Mouse (Mus musculus): ENCODE results near the gene Ankrd34a. TPM values are rescaled to one million over a fixed set of nuclear protein-coding genes. Genes with fewer than 3 reads are reported as not detected.

The Ankrd34a gene
- total and polyA plus RNA-seq, 3 experiments: 0.04 to 0.11 TPM; not detected in 1

DNA sequence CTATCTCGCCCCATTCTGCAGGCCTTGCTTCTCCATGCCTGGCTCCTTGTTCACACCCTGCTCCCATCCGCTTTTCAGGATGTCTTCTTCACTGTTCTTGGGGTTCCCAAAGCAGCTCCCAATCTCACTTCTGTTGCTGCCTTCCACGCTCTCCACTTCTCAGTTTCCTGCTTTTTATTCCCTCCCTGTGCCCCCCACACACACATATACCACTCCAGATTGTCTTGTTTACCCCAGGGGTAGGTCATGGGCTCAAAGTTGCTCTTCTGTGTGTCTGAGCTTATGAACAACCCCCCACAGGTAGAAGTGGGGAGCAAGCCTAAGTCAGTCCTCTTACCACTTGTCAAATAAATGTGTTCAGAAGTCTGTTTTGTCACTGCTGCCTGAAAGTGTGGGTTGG lies 3.0 kb downstream of the Ankrd34a start:
- no peak overlapping the region for H3K27ac ChIP-seq (ENCODE audit: insufficient read depth, low read depth)
- TF ChIP-seq BHLHE40 (IDR thresholded peaks at IDR 0.05; ENCODE audit: low read depth, low read length) (no peak), JUN (IDR thresholded peaks at IDR 0.05; ENCODE audit: insufficient read depth, low read depth, low read length) (no peak), MYC (IDR thresholded peaks at IDR 0.05; ENCODE audit: low read depth, low read length) (no peak), NRF1 (IDR thresholded peaks at IDR 0.05; ENCODE audit: low read depth, low read length) (no peak), CHD2 (IDR thresholded peaks at IDR 0.05; ENCODE audit: low read length) (no peak), POLR2AphosphoS2 (IDR thresholded peaks at IDR 0.05; ENCODE audit: low read depth, low read length) (no peak), SIN3A (IDR thresholded peaks at IDR 0.05; ENCODE audit: low read length) (no peak), ZKSCAN1 (IDR thresholded peaks at IDR 0.05; ENCODE audit: borderline replicate concordance, low read depth, low read length) (no peak), SMC3 (IDR thresholded peaks at IDR 0.05; ENCODE audit: low read depth, low read length) (no peak), TCF12 (IDR thresholded peaks at IDR 0.05; ENCODE audit: low read depth, low read length) (no peak), IRF4 (IDR thresholded peaks at IDR 0.05; ENCODE audit: low read depth, low read length) (no peak), POLR2A (IDR thresholded peaks at IDR 0.05; ENCODE audit: low read depth, low read length) (no peak), MXI1 (IDR thresholded peaks at IDR 0.05; ENCODE audit: low read depth, low read length) (no peak), MAX (IDR thresholded peaks at IDR 0.05; ENCODE audit: low read length) (no peak), GABPA (IDR thresholded peaks at IDR 0.05; ENCODE audit: insufficient replicate concordance, low read depth, low read length) (no peak), NELFE (IDR thresholded peaks at IDR 0.05; ENCODE audit: low read depth, low read length) (no peak), E2F4 (IDR thresholded peaks at IDR 0.05; ENCODE audit: insufficient replicate concordance, low read depth, low read length) (no peak), PAX5 (IDR thresholded peaks at IDR 0.05; ENCODE audit: low read length) (no peak), HCFC1 (IDR thresholded peaks at IDR 0.05; ENCODE audit: low read depth, low read length) (no peak)
- peaks cover 14% of the 10 kb centered on the region for H3K9me3 ChIP-seq (replicated peaks; ENCODE audit: low read length)
- DNase-seq (ENCODE audit: extremely low read depth): no peak
- H3K27me3 ChIP-seq (replicated peaks): no peaks in the 10 kb centered on the region
- peaks cover 0 to 13% of the 10 kb centered on the region in 2 experiments for H3K36me3 ChIP-seq (replicated peaks in 1 of 2; ENCODE audit: control insufficient read depth in 1 of 2, insufficient read depth in 1 of 2, low read length in 1 of 2)
- dilution Hi-C loops (cut with MboI; ENCODE audit: extremely low pct_ligation_motif_present, extremely low pct_unique_long_range_greater_than_20kb, low sequenced_read_pairs) (no loop called here), in situ Hi-C loops (cut with MboI; ENCODE audit: low pct_ligation_motif_present, low pct_unique_long_range_greater_than_20kb, low sequenced_read_pairs) (no loop called here)
- peaks cover 4 to 20% of the 10 kb centered on the region in 2 experiments; a peak in 2 of 4 replicates for H3K4me1 ChIP-seq (ENCODE audit: control insufficient read depth in 1 of 2, insufficient read depth in 2 of 2)
- H3K4me2 ChIP-seq (ENCODE audit: insufficient read depth, low read depth, poor library complexity, severe bottlenecking): no peak overlapping the region
- no peak overlapping the region for H3K9ac ChIP-seq (ENCODE audit: insufficient read depth, low read depth)
- no peak overlapping the region for H3K4me3 ChIP-seq (replicated peaks in 1 of 3; ENCODE audit: low read depth in 2 of 3, low read length in 2 of 3, poor library complexity in 1 of 3)
- no peaks in the 10 kb centered on the region for H3K79me2 ChIP-seq (replicated peaks; ENCODE audit: control insufficient read depth, extremely low read depth, insufficient read depth, poor library complexity, severe bottlenecking)

DNA sequence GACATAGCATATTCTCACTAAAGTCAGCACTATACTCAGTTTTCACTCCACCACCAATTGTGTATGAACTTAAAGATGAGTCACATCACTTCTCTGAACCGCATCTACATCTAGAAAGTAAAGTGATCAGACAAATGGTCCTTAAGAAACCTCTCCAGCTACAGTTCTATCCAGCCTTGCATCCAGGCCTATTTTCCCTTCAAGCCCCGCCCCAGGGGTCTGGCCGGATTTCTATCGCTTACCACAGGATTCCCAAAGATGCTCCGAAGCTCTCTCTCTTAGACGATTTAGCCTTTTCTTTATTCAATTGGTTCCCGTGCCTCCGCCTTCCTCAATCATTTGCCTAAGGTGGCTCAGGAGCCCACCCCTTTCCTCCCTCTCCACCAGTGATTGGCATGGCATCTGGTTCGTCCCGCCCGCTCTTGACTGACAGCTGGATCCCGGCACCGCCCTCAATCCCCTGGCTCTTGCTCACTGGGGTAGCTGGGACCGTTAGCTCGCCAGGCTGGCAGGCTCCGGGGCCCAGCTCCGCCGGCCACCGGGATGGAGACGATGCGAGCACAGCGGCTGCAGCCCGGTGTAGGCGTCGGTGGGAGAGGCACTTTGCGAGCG lies 4.3 kb downstream of the Ankrd34a start, which contains the start of gene Lix1l:
Gene Lix1l (plus strand): TSS at position 511 of the 612 bp plus-strand sequence.
- Histone ChIP-seq H3K9ac (ENCODE audit: insufficient read depth, low read depth) (peak within 1 kb of the TSS; percentile 71), H3K4me1 (ENCODE audit: control insufficient read depth in 1 of 2, insufficient read depth in 2 of 2) (peaks cover 4 to 20% of the 10 kb centered on the region in 2 experiments; a peak in 2 of 4 replicates), H3K27ac (ENCODE audit: insufficient read depth, low read depth) (no peak within 1 kb of the TSS), H3K79me2 (replicated peaks; ENCODE audit: control insufficient read depth, extremely low read depth, insufficient read depth, poor library complexity, severe bottlenecking) (no peaks in the 10 kb centered on the region), H3K27me3 (replicated peaks) (no peaks in the 10 kb centered on the region), H3K4me2 (ENCODE audit: insufficient read depth, low read depth, poor library complexity, severe bottlenecking) (peak within 1 kb of the TSS; percentile 83), H3K9me3 (replicated peaks; ENCODE audit: low read length) (peaks cover 14% of the 10 kb centered on the region), H3K36me3 (replicated peaks in 1 of 2; ENCODE audit: control insufficient read depth in 1 of 2, insufficient read depth in 1 of 2, low read length in 1 of 2) (peaks cover 0 to 19% of the 10 kb centered on the region in 2 experiments), H3K4me3 (replicated peaks in 1 of 3; ENCODE audit: low read depth in 2 of 3, low read length in 2 of 3, poor library complexity in 1 of 3) (peak within 1 kb of the TSS; percentile 60 to 61 (median 61))
- dilution Hi-C loops (cut with MboI; ENCODE audit: extremely low pct_ligation_motif_present, extremely low pct_unique_long_range_greater_than_20kb, low sequenced_read_pairs) (no loop called here), in situ Hi-C loops (cut with MboI; ENCODE audit: low pct_ligation_motif_present, low pct_unique_long_range_greater_than_20kb, low sequenced_read_pairs) (no loop called here)
- peak; percentile 93 for DNase-seq (ENCODE audit: extremely low read depth)
- TF ChIP-seq CTCF (conservative IDR thresholded peaks at IDR 0.05 in 1 of 2, IDR thresholded peaks at IDR 0.05 in 1 of 2; ENCODE audit: low read depth in 2 of 2, low read length in 2 of 2) (no peak), SMC3 (IDR thresholded peaks at IDR 0.05; ENCODE audit: low read depth, low read length) (no peak), MEF2A (IDR thresholded peaks at IDR 0.05; ENCODE audit: borderline replicate concordance, low read depth, low read length) (no peak), NRF1 (IDR thresholded peaks at IDR 0.05; ENCODE audit: low read depth, low read length) (no peak), GABPA (IDR thresholded peaks at IDR 0.05; ENCODE audit: insufficient replicate concordance, low read depth, low read length) (no peak), MAFK (IDR thresholded peaks at IDR 0.05; ENCODE audit: insufficient replicate concordance, low read length) (no peak), JUN (IDR thresholded peaks at IDR 0.05; ENCODE audit: insufficient read depth, low read depth, low read length) (no peak), UBTF (IDR thresholded peaks at IDR 0.05; ENCODE audit: low read depth, low read length) (0 out of 2 replicates have a peak, but pooled peaks have one; percentile 64), CHD2 (IDR thresholded peaks at IDR 0.05; ENCODE audit: low read length) (no peak; the same call in 1 of the 2 replicates), ELF1 (IDR thresholded peaks at IDR 0.05; ENCODE audit: low read depth, low read length) (peak; percentile 64), E2F4 (IDR thresholded peaks at IDR 0.05; ENCODE audit: insufficient replicate concordance, low read depth, low read length) (no peak), JUND (conservative IDR thresholded peaks at IDR 0.05; ENCODE audit: low read depth, low read length) (no peak), MAZ (IDR thresholded peaks at IDR 0.05; ENCODE audit: low read depth, low read length) (no peak), ZC3H11A (IDR thresholded peaks at IDR 0.05; ENCODE audit: low read depth, low read length) (no peak), HCFC1 (IDR thresholded peaks at IDR 0.05; ENCODE audit: low read depth, low read length) (no peak), KAT2A (IDR thresholded peaks at IDR 0.05; ENCODE audit: insufficient replicate concordance, low read length) (no peak), MXI1 (IDR thresholded peaks at IDR 0.05; ENCODE audit: low read depth, low read length) (peak; percentile 1; the same call in 1 of the 2 replicates), BHLHE40 (IDR thresholded peaks at IDR 0.05; ENCODE audit: low read depth, low read length) (no peak), POLR2AphosphoS2 (IDR thresholded peaks at IDR 0.05; ENCODE audit: low read depth, low read length) (no peak), IRF4 (IDR thresholded peaks at IDR 0.05; ENCODE audit: low read depth, low read length) (peak; percentile 11; the same call in 1 of the 2 replicates), MYC (IDR thresholded peaks at IDR 0.05; ENCODE audit: low read depth, low read length) (no peak), RCOR1 (conservative IDR thresholded peaks at IDR 0.05; ENCODE audit: low read depth, low read length) (no peak), SIN3A (IDR thresholded peaks at IDR 0.05; ENCODE audit: low read length) (no peak; the same call in 1 of the 2 replicates)

All from CH12.LX (cell line).